Mouse (Mus musculus): ENCODE data around the gene Naif1. TPM values are rescaled to one million over a fixed set of nuclear protein-coding genes. Genes with fewer than 3 reads are reported as not detected.

Naif1 gene
- total RNA-seq, 1 experiment from 2014 or later = 2.4 TPM

DNA sequence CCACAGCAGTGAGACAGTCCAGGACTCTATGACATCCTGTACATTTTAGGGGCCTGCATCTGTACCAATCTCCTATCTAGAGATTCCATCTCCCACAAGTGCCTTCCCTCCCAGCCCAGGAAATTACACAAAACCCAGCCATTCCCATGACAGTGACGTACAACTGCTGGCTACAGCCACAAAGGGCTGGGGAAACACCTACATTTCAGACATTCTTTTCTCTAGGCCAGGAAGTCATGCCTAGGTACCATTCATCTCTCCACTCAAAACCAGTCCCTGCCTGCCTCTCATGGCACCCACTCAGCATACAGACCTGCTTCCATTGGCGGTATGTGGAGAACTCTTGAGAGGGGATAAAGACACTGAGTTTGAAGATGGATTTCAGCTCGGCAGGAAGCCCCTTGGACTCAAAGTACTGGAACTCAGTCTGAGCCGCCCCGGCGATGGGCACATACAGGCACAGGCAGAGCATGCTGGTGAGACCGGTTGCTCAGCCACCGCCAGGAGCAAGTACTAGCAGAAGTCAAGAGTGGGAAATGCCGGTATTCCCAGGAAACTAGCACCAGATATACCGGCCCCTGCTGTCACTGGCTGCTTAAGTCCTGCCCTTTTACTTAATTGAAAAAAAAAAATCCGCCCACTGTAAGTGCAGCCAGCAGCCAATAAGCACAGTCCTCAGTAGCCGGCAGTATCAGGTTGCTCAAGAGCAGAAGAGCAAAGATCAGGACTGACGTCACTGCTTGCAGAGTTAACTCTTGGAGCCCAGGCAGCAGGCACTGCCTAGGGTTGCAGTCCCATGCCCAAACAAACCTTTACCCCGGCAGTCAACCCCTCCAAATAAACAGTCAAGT lies 26.6 kb upstream of the Naif1 start:
- ATAC-seq (replicated peaks in 1 of 2; ENCODE audit: insufficient read depth in 1 of 2, low FRiP score in 2 of 2, low TSS enrichment in 1 of 2, low read depth in 1 of 2, poor library complexity in 2 of 2, severe bottlenecking in 2 of 2) = peak; percentile 60 to 75; a peak in 3 of 4 replicates

DNA sequence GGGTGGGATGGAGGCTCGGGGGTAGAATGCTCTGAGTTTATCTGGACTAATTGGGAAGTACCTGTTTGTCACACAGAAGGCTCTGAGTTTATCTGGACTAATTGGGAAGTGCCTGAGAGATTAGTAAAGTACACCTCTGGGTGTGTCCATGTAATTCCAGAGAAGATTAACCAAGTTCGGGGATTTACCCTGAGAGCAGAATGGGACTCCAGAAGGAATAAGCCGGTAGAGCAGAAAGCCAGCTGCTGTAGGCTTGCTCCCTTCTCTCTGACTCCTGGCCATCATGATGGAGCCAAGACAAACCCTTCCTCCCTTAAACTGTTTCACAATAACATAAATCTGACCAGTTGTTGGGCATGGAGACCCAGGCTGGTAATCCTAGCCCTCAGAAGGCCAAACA lies 25.5 kb upstream of the Naif1 start:
- no peak for ATAC-seq (replicated peaks in 1 of 2; ENCODE audit: insufficient read depth in 1 of 2, low FRiP score in 2 of 2, low TSS enrichment in 1 of 2, low read depth in 1 of 2, poor library complexity in 2 of 2, severe bottlenecking in 2 of 2)

DNA sequence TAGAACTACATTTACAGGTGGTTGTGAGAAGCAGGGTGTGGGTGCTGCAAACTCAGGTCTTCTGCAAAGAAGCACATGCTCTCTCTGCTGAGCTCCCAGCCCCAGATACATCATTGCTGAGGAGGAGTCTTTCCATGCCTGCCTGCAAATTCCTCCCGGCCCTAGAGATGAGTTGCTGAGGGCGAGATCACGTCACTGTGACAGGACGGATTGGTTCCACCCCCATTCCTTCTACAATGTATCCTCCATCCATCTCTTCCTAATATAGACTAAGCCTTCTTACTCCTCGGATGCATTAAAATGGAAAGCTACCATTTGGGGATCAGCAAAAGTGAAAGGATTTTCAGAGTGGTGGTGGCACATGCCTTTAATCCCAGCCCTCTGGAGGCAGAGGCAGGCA lies 24.7 kb upstream of the Naif1 start:
- no peak for ATAC-seq (replicated peaks in 1 of 2; ENCODE audit: insufficient read depth in 1 of 2, low FRiP score in 2 of 2, low TSS enrichment in 1 of 2, low read depth in 1 of 2, poor library complexity in 2 of 2, severe bottlenecking in 2 of 2)

DNA sequence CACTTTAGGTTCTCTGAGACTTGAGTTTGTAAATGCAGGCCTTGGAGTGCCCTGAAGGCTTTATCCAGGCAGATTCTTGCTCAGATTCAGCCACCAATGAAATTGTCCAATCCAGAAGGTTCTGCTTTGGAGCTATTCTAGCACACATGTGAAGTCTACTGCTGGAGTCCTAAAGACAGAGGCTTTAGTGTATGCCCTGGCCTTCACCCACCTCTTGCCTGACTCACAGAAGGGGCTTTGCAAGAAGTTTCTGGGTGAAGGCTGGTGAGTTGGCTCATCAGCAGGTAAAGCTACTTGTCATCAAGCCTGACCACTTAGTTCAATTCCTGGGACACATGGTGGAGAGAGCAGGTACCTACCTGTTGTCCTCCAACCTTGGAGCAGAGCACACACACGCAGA lies 24.1 kb upstream of the Naif1 start:
- ATAC-seq (replicated peaks in 1 of 2; ENCODE audit: insufficient read depth in 1 of 2, low FRiP score in 2 of 2, low TSS enrichment in 1 of 2, low read depth in 1 of 2, poor library complexity in 2 of 2, severe bottlenecking in 2 of 2) = no peak

DNA sequence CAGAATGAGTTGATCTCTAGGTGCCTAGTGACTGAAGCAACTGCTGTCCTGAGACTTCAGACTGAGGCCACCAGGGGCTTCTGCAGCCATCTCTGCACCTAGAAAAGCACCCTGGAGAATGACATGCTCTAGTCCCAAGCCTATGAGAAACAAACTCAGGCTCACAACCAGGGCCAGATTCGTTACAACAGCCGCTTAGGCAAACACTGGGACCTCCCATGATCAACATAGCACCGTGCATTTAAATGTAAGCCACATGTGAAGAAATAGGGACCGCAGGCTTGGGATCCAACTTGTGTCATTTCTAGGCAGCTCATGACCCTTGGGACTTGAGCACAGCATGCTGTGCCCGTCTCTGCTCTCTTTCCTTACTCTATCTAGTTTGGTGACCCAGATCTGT lies 22.5 kb upstream of the Naif1 start:
- no peak for ATAC-seq (replicated peaks in 1 of 2; ENCODE audit: insufficient read depth in 1 of 2, low FRiP score in 2 of 2, low TSS enrichment in 1 of 2, low read depth in 1 of 2, poor library complexity in 2 of 2, severe bottlenecking in 2 of 2)

DNA sequence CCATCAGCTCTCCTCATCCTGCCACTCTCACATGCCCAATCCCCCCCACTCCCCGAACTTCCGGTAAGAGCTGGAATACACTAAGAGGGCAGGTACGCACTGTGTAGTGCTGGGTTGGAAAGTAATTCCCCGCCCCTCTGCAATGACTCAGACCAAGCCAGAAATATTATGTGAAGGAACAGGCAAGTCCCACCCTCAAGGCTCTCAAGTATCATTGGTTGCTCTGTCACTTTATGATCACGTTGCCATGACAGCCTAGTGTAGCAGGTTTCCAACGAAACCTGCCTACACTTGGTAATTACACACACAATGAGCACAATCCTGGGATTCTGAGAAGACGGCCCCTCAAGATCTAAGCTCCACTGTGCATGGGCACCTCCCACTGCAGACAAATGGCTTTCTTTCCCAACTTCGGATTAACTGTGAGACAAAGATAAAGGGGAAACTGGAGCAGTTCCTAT lies 22.0 kb upstream of the Naif1 start:
- peak; percentile 70 to 71 for ATAC-seq (replicated peaks in 1 of 2; ENCODE audit: insufficient read depth in 1 of 2, low FRiP score in 2 of 2, low TSS enrichment in 1 of 2, low read depth in 1 of 2, poor library complexity in 2 of 2, severe bottlenecking in 2 of 2)

DNA sequence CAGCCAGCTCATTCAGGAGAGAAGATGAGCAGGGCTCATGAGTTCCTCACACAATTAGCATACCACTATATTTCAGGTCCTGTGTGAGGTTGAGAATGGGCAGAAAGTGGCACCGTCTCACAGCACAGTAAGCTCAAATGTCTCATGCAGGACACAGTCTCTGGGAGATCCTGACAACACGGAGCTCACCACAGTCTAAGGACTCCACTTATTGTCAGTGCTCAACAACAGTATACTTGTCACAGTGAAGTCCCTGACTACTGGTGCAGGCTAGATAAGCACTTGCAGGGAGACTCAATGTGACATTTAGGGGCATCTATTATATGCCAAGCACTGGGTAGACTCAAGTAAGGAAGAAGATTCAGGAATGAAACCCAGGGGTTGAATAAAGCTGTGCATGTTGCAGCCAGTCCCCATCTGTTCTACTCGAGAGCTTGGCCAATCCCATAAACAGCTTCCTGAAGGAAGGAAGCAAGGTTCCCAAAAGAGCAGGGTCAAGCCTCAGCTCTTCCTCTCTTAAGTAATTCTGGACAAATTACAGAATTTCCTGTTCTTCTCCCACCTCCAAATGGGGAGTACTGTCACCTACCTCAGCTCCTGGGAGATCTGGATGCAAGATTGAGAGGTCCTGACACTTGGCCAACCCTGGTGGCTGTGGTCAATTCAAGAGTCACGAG lies 20.9 kb upstream of the Naif1 start:
- no peak for ATAC-seq (replicated peaks in 1 of 2; ENCODE audit: insufficient read depth in 1 of 2, low FRiP score in 2 of 2, low TSS enrichment in 1 of 2, low read depth in 1 of 2, poor library complexity in 2 of 2, severe bottlenecking in 2 of 2)

DNA sequence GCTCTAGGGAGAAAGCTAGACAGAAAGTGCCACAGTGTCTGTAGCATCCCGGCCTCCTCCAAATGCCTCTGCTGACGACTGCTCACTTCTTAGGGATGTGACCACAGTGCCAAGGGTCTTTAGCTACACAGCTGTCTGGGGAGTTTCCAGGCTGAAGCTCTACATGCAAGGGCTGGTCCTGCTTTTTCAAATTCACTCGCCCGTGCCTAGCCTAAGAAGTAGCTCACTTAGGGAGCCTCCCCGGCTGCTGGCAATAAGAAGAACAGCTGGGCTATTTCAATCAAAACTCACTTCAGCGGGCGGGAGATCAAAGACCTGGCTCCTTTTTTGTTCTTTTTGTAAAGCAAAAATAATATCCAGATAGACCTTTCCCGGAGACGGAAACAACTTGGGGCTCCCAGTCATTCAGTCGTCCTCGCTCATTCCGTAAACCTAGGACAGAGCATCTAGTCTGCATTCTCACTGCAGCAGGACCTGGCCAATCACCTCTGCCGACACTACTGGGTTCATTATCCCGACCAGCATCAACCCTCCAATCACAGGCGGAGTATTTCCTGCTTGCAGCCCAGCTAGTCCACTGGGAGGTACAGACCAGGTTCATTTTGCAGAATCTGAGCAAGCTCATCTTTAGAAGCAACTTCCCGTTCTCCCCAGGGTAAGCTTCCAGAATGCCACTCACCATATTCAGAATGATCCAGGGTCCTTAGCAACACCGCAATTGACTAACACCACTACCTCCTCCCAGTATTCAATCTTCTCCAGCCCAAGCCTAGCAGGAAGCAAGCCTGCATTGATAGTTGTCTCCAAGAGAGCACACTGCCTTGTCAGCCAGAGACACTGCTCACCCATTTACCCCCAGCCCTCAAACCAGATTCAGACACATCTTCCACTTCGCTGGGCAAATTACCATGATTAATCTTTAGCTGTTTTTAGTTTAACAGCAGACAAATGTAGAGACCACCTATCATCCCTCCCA lies 19.3 kb upstream of the Naif1 start:
- no peak for ATAC-seq (replicated peaks in 1 of 2; ENCODE audit: insufficient read depth in 1 of 2, low FRiP score in 2 of 2, low TSS enrichment in 1 of 2, low read depth in 1 of 2, poor library complexity in 2 of 2, severe bottlenecking in 2 of 2)

DNA sequence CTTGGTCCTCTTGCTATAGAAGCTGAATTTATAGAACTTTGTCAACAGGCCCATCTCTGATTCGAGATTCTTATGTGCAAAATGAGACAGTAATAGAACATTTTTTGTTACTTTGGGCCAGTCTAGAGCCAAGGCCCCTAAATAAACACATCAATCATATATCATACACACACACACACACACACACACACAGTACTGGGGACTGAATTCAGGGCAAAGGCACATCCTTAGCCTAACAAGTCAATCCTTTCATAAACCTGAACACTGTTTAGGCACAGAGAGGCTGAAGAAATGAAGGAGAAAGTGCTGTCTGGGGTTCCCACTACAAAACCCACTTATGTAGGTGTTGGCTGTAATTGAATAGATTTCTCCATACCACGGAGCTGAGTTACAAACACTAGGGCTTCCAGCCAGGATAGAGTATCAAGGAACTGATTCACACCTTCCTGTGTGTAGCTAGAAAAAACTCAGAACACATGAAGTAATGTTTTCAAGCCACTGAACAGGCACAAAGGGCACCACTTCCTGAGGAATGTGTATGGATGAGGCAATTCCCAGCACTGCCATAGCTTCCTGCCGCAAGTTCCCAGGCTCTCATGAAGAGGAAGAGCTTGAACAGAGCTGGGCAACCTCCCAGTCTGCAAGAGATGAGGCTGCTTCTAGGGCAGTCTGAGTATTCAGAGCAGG lies 13.4 kb upstream of the Naif1 start:
- no peak for ATAC-seq (replicated peaks in 1 of 2; ENCODE audit: insufficient read depth in 1 of 2, low FRiP score in 2 of 2, low TSS enrichment in 1 of 2, low read depth in 1 of 2, poor library complexity in 2 of 2, severe bottlenecking in 2 of 2)

DNA sequence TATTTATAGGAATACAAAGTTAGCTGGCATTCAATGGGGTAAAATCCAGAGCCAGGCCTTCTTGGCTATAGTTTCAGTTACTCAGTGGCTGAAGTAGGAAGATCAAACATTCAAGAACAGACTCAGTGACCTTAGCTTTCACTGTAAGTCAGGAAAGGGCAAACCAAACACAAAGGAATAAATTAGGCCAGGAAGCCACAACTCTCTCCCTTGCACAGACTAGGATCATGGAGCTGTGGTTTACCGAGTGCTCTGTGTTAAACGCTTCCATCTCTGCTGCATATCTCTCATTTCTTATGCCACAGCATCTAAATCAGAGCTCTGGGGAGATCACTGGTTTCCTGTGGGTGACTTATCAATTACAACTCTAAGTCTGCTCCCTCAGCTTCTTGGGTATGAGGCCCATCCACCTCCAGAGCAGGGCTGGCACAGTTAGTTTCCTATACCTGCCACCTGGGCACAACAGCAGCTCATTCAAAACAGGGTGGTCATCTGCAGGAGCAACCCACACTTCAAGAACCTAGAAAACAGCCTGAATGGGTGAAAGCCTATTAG lies 12.6 kb upstream of the Naif1 start:
- ATAC-seq (replicated peaks in 1 of 2; ENCODE audit: insufficient read depth in 1 of 2, low FRiP score in 2 of 2, low TSS enrichment in 1 of 2, low read depth in 1 of 2, poor library complexity in 2 of 2, severe bottlenecking in 2 of 2) = no peak

DNA sequence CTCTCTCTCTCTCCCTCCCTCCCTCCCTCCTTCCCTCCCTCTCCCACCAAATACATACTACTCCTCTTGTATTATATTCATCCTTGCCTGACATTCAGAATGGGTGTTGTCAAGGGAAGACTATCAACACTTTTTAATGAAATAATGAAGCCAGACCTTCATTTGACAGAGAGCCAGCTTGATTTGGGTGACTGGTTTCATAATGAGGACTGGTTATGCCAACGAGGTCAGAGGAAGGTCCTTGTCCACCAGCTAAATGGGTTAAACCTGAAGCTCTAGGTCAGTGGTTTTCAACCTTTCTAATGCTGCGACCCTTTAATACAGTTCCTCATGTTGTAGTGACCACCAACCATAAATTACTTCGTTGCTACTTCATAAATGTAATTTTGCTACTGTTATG lies 11.5 kb upstream of the Naif1 start:
- no peak for ATAC-seq (replicated peaks in 1 of 2; ENCODE audit: insufficient read depth in 1 of 2, low FRiP score in 2 of 2, low TSS enrichment in 1 of 2, low read depth in 1 of 2, poor library complexity in 2 of 2, severe bottlenecking in 2 of 2)

DNA sequence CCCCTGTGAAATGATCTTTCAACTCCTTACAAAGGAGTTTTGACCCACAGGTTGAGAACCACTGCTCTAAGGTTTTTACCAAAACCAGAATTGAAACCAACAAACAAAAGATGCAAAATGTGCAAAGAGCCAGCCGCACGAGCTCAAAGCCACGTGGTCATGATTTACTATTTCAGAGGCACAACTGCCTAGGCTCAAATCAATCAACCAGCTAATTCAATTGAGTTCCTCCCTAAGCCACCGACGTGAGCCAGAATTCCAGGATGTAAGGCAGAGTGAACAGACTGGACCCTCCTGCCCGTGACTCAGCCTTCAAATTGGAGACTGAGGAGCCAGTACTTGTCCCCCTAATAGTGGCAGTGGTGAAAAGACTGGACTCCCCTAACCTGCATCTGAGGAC lies 11.1 kb upstream of the Naif1 start:
- no peak for ATAC-seq (replicated peaks in 1 of 2; ENCODE audit: insufficient read depth in 1 of 2, low FRiP score in 2 of 2, low TSS enrichment in 1 of 2, low read depth in 1 of 2, poor library complexity in 2 of 2, severe bottlenecking in 2 of 2)

DNA sequence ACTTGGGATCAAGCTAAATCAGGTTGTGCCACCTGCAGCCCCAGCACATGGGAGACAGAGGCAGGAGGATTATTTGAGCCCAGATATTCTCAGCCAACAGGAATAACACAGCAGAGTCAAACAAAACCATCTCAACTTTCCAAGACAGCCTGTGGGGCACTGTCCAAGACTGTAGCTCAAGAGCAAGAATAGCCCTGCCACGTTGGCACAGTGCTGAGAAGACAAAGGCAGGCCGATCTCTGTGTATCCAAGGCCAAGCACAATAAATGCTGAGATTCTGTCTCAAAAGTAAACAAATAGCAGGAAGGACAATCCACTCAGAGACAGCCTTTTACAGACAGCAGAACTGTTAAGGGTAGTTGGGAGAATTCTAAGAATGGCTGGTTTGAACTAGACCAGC lies 10.1 kb upstream of the Naif1 start:
- ATAC-seq (replicated peaks in 1 of 2; ENCODE audit: insufficient read depth in 1 of 2, low FRiP score in 2 of 2, low TSS enrichment in 1 of 2, low read depth in 1 of 2, poor library complexity in 2 of 2, severe bottlenecking in 2 of 2) = no peak

DNA sequence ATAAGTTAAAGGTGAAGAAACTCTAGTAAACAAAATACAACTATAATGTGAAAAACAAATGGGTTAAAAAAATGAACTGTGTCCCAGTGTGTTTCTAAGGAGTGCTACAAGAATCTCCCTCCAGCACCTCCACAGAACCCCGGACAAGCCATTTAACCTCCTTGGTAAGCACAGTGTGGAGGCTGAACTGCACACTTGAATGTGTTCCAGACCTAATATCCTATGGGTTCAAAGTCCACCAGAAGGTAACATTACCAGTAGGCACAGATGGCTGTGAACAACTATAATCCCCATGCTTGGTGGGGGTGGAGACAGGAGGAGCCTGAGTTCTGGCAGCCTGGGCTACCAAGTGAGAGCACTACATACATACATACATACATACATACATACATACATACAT lies 9.6 kb upstream of the Naif1 start:
- ATAC-seq (replicated peaks in 1 of 2; ENCODE audit: insufficient read depth in 1 of 2, low FRiP score in 2 of 2, low TSS enrichment in 1 of 2, low read depth in 1 of 2, poor library complexity in 2 of 2, severe bottlenecking in 2 of 2) = no peak

DNA sequence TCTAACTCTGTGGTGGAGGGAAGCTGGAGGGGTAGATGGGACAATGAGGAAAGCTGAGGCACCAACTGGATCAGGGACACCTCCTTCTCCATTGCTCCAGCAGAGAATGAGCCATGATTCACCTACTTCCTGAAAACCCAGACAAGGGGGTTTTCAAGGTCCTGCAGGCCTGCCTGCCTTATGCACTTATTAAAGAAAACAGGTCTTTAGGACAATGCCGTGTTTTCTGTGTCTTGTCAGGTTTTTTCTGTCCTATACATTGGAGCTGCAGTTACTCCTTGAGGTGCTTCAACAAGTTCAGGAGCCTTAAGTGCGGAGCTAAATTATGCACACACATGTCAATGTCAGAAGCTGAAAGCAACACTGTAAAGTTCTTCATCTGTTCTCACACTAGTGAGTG lies 8.7 kb upstream of the Naif1 start:
- no peak for ATAC-seq (replicated peaks in 1 of 2; ENCODE audit: insufficient read depth in 1 of 2, low FRiP score in 2 of 2, low TSS enrichment in 1 of 2, low read depth in 1 of 2, poor library complexity in 2 of 2, severe bottlenecking in 2 of 2)

DNA sequence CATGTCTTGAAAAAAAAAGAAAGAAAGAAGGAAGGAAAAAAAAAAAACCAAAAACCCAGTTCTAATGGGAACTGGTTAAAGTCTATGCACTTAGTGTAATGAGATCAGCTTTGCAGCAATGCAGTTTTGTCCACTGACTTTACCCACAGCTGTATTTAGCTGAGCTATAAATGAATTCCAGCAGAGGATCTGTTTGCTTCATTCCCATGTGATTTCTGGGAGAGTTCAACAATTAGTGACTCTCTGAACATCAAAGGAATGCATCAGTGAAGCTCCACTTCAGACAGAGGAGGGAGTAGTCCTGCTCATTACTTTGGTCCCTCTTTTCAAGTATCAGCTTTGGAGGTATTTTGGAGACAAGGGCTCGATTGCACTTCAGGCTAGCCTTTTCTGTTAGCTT lies 4.7 kb upstream of the Naif1 start:
- ATAC-seq (replicated peaks in 1 of 2; ENCODE audit: insufficient read depth in 1 of 2, low FRiP score in 2 of 2, low TSS enrichment in 1 of 2, low read depth in 1 of 2, poor library complexity in 2 of 2, severe bottlenecking in 2 of 2) = no peak

All from hematopoietic stem cell, adult 5-6 weeks (primary cell).